Mouse (Mus musculus) stomach, postnatal 0 days (tissue): ENCODE measurements around the gene Lama2. TPM values are rescaled to one million over a fixed set of nuclear protein-coding genes. Genes with fewer than 3 reads are reported as not detected.
A peak's percentile ranks its signal among the peaks of the same experiment; 100 is the strongest.

Experiments used
- ATAC-seq: fragments of 200-750 bp; cut with Nextera tagmentation; 2 replicates; pipeline ENCODE4 v1.8.0; 2017; ENCODE audit not compliant: low FRiP score, low TSS enrichment
- DNase-seq: peaks from one replicate; pipeline ENCODE4 v3.0.0-alpha.2; 2016; ENCODE audit warnings: low spot score
- H3K27ac ChIP-seq: fragments of 300-500 bp; sonication (generic); replicated peaks from 2 replicates; pipeline ENCODE4 v1.5.1; 2014; ENCODE audit warnings: mild to moderate bottlenecking, control low read depth
- H3K27me3 ChIP-seq: fragments of 300-500 bp; sonication (generic); 2 replicates; pipeline ENCODE4 v1.6.1; 2014; ENCODE audit warnings: low read length; ENCODE audit not compliant: control insufficient read depth, insufficient read depth
- H3K36me3 ChIP-seq: fragments of 300-500 bp; sonication (generic); 2 replicates; pipeline ENCODE4 v1.6.1; 2014; ENCODE audit warnings: low read length, mixed read lengths; ENCODE audit not compliant: control insufficient read depth, insufficient read depth
- H3K4me1 ChIP-seq: fragments of 300-500 bp; sonication (generic); replicated peaks from 2 replicates; pipeline ENCODE4 v1.6.1; 2014; ENCODE audit warnings: antibody characterized with exemption; ENCODE audit not compliant: control insufficient read depth, insufficient read depth
- H3K4me2 ChIP-seq: fragments of 300-500 bp; sonication (generic); replicated peaks from 2 replicates; pipeline ENCODE4 v1.6.1; 2014; ENCODE audit warnings: low read depth, mild to moderate bottlenecking, control low read depth, moderate library complexity
- H3K4me3 ChIP-seq: fragments of 300-500 bp; sonication (generic); 2 replicates; pipeline ENCODE4 v1.5.1; 2014; ENCODE audit warnings: low read depth, low read length, control low read depth
- H3K9ac ChIP-seq: fragments of 300-500 bp; sonication (generic); 2 replicates; pipeline ENCODE4 v1.6.1; 2014; ENCODE audit warnings: mild to moderate bottlenecking, low read length, control low read depth, mixed read lengths
- H3K9me3 ChIP-seq: fragments of 300-500 bp; sonication (generic); 2 replicates; pipeline ENCODE4 v1.6.1; 2016; ENCODE audit warnings: low read length; ENCODE audit not compliant: control insufficient read depth
- CTCF ChIP-seq: IDR thresholded peaks from 2 replicates; pipeline ENCODE4 v1.5.1; 2016; ENCODE audit warnings: antibody characterized with exemption, low read depth, mild to moderate bottlenecking, moderate library complexity
- EP300 ChIP-seq: optimal IDR thresholded peaks from 2 replicates; pipeline ENCODE3; 2016; ENCODE audit warnings: antibody characterized with exemption
- WGBS: fragments of 180-500 bp; shearing (Covaris S2); extraction: QIAGEN DNeasy Blood & Tissue Kit; methylation state at CpG from one replicate; pipeline ENCODE4 v1.1.7; 2014; 5-methylcytosine and 5-hydroxymethylcytosine counted together
- polyA plus RNA-seq: library from polyadenylated mRNA; unstranded; fragments of >200 nt; fragmentation: Nextera tagmentation; extraction: Ambion mirVana; gene quantifications from 2 replicates; pipeline ENCODE4 v1.2.1, GENCODE M21; 2015

Gene Lama2
- polyA plus RNA-seq, 1 experiment from 2014 or later, result 12.8 TPM

- Histone ChIP-seq H3K4me1 (no peaks in the 10 kb centered on the region), H3K9me3 (no peaks in the 10 kb centered on the region), H3K9ac (no peak overlapping the region), H3K36me3 (no peaks in the 10 kb centered on the region), H3K4me3 (no peak overlapping the region), H3K27ac (no peak overlapping the region), H3K27me3 (no peaks in the 10 kb centered on the region), H3K4me2 (no peak overlapping the region)
- WGBS, result 74% methylated on average over 2 of the region's 2 CpGs
- TF ChIP-seq CTCF (no peak), EP300 (no peak)
- ATAC-seq (no peak), DNase-seq (no peak)
Observed at GRCm38 (mm10) chr10:27007364-27007763, 612.2 kb downstream of the Lama2 start.

DNA sequence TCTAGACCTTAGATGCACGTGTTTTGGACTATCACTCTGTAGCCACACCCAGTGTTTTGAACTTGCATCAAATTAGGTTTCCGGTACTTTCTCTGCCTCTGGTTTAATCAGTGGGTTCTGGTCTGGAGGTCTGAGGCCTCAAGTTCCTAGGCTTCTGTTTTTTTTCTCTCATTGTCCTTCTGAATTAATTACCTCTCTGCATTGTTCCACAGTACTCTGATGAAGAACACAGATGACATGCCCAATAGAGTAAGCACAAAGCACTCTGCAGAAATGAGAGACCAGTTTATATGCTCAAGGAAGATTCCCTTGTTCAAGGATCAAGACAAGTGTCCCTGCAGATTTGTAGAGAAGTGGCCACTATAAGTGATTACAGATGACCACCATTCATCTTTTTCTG lies 613.8 kb downstream of the Lama2 start:
- no peak overlapping the region for H3K9ac ChIP-seq
- no peak for DNase-seq

DNA sequence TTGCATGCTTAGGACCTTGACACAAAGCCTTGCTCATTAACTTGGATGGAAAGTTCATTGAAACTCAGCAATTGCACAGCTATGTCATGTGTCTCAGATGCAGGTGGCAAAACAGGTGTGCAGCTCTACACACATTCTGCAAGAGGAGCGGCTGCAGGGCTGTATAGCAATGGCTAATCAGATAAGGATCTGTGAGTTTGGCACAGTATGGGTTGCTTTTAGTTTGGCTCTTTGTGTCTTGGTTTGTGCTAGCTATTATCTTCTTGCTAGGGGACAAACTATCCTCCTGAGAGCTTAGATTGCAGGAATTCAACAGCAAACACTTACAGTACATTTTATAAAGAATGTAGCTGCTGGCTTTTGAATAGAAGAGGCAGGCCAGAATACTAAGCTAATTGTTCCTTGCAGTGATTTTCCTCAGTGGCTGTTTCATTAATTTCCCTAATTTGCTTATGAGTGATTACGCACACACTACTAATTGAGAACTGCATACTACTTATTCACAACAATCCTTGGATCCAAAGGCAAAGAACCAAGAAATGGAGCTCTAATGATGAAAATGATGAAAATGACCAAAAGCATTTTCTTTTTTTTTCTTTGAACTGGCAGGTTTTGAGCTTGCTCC lies 617.9 kb downstream of the Lama2 start:
- Histone ChIP-seq H3K9me3 (no peaks in the 10 kb centered on the region), H3K27ac (no peak overlapping the region), H3K9ac (no peak overlapping the region), H3K4me1 (no peaks in the 10 kb centered on the region), H3K4me3 (no peak overlapping the region), H3K27me3 (no peaks in the 10 kb centered on the region), H3K4me2 (no peak overlapping the region), H3K36me3 (no peaks in the 10 kb centered on the region)
- no peak for ATAC-seq
- TF ChIP-seq CTCF (no peak), EP300 (no peak)
- 74% methylated on average over 2 of the region's 2 CpGs for WGBS
- no peak for DNase-seq

More for the DNA sequence above, 613.8 kb downstream of the Lama2 start:
- Histone ChIP-seq H3K27ac (no peak overlapping the region), H3K4me3 (no peak overlapping the region), H3K4me2 (no peak overlapping the region), H3K9me3 (no peaks in the 10 kb centered on the region), H3K4me1 (no peaks in the 10 kb centered on the region), H3K27me3 (no peaks in the 10 kb centered on the region), H3K36me3 (no peaks in the 10 kb centered on the region)
- 63% methylated on average over 2 of the region's 2 CpGs for WGBS
- ATAC-seq, result no peak
- TF ChIP-seq CTCF (no peak), EP300 (no peak)

- Histone ChIP-seq H3K27me3 (no peaks in the 10 kb centered on the region), H3K4me3 (no peak overlapping the region), H3K4me2 (no peak overlapping the region), H3K36me3 (no peaks in the 10 kb centered on the region), H3K9me3 (no peaks in the 10 kb centered on the region), H3K27ac (no peak overlapping the region), H3K9ac (no peak overlapping the region), H3K4me1 (no peaks in the 10 kb centered on the region; the same call in 1 of the 2 replicates)
- ATAC-seq (no peak), DNase-seq (no peak)
- no peak for TF ChIP-seq CTCF
- TF ChIP-seq EP300, result no peak
Observed at GRCm38 (mm10) chr10:26996684-26997083, 622.9 kb downstream of the Lama2 start.

- H3K27ac ChIP-seq, result no peak overlapping the region
- 40% methylated on average over 6 of the region's 6 CpGs for WGBS
- no peak overlapping the region for H3K4me2 ChIP-seq
- no peaks in the 10 kb centered on the region; the same call in 1 of the 2 replicates for H3K4me1 ChIP-seq
- ATAC-seq (peak; percentile 81), DNase-seq (no peak)
- no peaks in the 10 kb centered on the region for H3K9me3 ChIP-seq
- no peaks in the 10 kb centered on the region for H3K27me3 ChIP-seq
- TF ChIP-seq CTCF (no peak), EP300 (no peak)
- H3K4me3 ChIP-seq, result no peak overlapping the region
- no peak overlapping the region for H3K9ac ChIP-seq
- H3K36me3 ChIP-seq, result no peaks in the 10 kb centered on the region
Observed at GRCm38 (mm10) chr10:26995987-26996386, 623.6 kb downstream of the Lama2 start.

- TF ChIP-seq EP300 (no peak), CTCF (peak; percentile 86)
- Histone ChIP-seq H3K9me3 (no peaks in the 10 kb centered on the region), H3K4me1 (no peaks in the 10 kb centered on the region; the same call in 1 of the 2 replicates), H3K9ac (no peak overlapping the region), H3K36me3 (no peaks in the 10 kb centered on the region), H3K27ac (no peak overlapping the region), H3K4me2 (no peak overlapping the region), H3K4me3 (no peak overlapping the region), H3K27me3 (no peaks in the 10 kb centered on the region)
- ATAC-seq (peak; percentile 21; the same call in 1 of the 2 replicates), DNase-seq (peak; percentile 57)
- 75% methylated on average over 8 of the region's 8 CpGs for WGBS
Observed at GRCm38 (mm10) chr10:26995182-26995975, 624.2 kb downstream of the Lama2 start.
